Mouse (Mus musculus): Measurements from ENCODE around the gene Tcaf2. TPM values are rescaled to one million over a fixed set of nuclear protein-coding genes. Genes with fewer than 3 reads are reported as not detected.

The Tcaf2 gene
- polyA plus RNA-seq, 1 experiment, result 4.4 TPM

- H3K27me3 ChIP-seq (ENCODE audit: control insufficient read depth, insufficient read depth, low read length), result no peaks in the 10 kb centered on the region
- 20% methylated on average over 1 of the region's 1 CpGs for WGBS
- no peak for TF ChIP-seq CTCF (IDR thresholded peaks at IDR 0.05; ENCODE audit: extremely low read depth, insufficient read length, insufficient replicate concordance, low read depth, low read length)
- no peak for TF ChIP-seq POLR2A (IDR thresholded peaks at IDR 0.05; ENCODE audit: low read depth, low read length)
- H3K4me1 ChIP-seq (ENCODE audit: control insufficient read depth, insufficient read depth, insufficient read length, low read length), result no peaks in the 10 kb centered on the region
- H3K4me3 ChIP-seq (ENCODE audit: low read depth, low read length), result no peak overlapping the region
- H3K36me3 ChIP-seq (ENCODE audit: control insufficient read depth, insufficient read depth, low read length), result peaks cover 2% of the 10 kb centered on the region; the same call in 1 of the 2 replicates
- no peak overlapping the region for H3K27ac ChIP-seq (ENCODE audit: insufficient read depth, low read depth, low read length)
Measured at GRCm38 (mm10) chr6:42671767-42672166, 26.7 kb upstream of the Tcaf2 start.

GRCm38 (mm10) chr6:42667722-42668121 is 22.7 kb upstream of the Tcaf2 start:
- WGBS, result 82% methylated on average over 2 of the region's 2 CpGs
- Histone ChIP-seq H3K36me3 (ENCODE audit: control insufficient read depth, insufficient read depth, low read length) (peaks cover under 1% of the 10 kb centered on the region; the same call in 1 of the 2 replicates), H3K27ac (ENCODE audit: insufficient read depth, low read depth, low read length) (no peak overlapping the region), H3K4me1 (ENCODE audit: control insufficient read depth, insufficient read depth, insufficient read length, low read length) (no peaks in the 10 kb centered on the region), H3K27me3 (ENCODE audit: control insufficient read depth, insufficient read depth, low read length) (no peaks in the 10 kb centered on the region), H3K4me3 (ENCODE audit: low read depth, low read length) (no peak overlapping the region)
- no peak for TF ChIP-seq POLR2A (IDR thresholded peaks at IDR 0.05; ENCODE audit: low read depth, low read length)
- no peak for TF ChIP-seq CTCF (IDR thresholded peaks at IDR 0.05; ENCODE audit: extremely low read depth, insufficient read length, insufficient replicate concordance, low read depth, low read length)

GRCm38 (mm10) chr6:42661739-42662138 is 16.7 kb upstream of the Tcaf2 start:
- H3K27ac ChIP-seq (ENCODE audit: insufficient read depth, low read depth, low read length), result no peak overlapping the region
- H3K4me3 ChIP-seq (ENCODE audit: low read depth, low read length), result no peak overlapping the region
- H3K27me3 ChIP-seq (ENCODE audit: control insufficient read depth, insufficient read depth, low read length), result no peaks in the 10 kb centered on the region
- TF ChIP-seq CTCF (IDR thresholded peaks at IDR 0.05; ENCODE audit: extremely low read depth, insufficient read length, insufficient replicate concordance, low read depth, low read length) (no peak), POLR2A (IDR thresholded peaks at IDR 0.05; ENCODE audit: low read depth, low read length) (no peak)
- no peaks in the 10 kb centered on the region for H3K36me3 ChIP-seq (ENCODE audit: control insufficient read depth, insufficient read depth, low read length)
- no peaks in the 10 kb centered on the region for H3K4me1 ChIP-seq (ENCODE audit: control insufficient read depth, insufficient read depth, insufficient read length, low read length)
- 70% methylated on average over 2 of the region's 2 CpGs for WGBS

- Histone ChIP-seq H3K4me3 (ENCODE audit: low read depth, low read length) (no peak overlapping the region), H3K27me3 (ENCODE audit: control insufficient read depth, insufficient read depth, low read length) (no peaks in the 10 kb centered on the region), H3K27ac (ENCODE audit: insufficient read depth, low read depth, low read length) (no peak overlapping the region), H3K4me1 (ENCODE audit: control insufficient read depth, insufficient read depth, insufficient read length, low read length) (no peaks in the 10 kb centered on the region), H3K36me3 (ENCODE audit: control insufficient read depth, insufficient read depth, low read length) (no peaks in the 10 kb centered on the region)
- WGBS, result 85% methylated on average over 5 of the region's 5 CpGs
- TF ChIP-seq POLR2A (IDR thresholded peaks at IDR 0.05; ENCODE audit: low read depth, low read length) (no peak), CTCF (IDR thresholded peaks at IDR 0.05; ENCODE audit: extremely low read depth, insufficient read length, insufficient replicate concordance, low read depth, low read length) (no peak)
Measured at GRCm38 (mm10) chr6:42634393-42634792, 10.7 kb downstream of the Tcaf2 start.

GRCm38 (mm10) chr6:42631395-42631794 is 13.7 kb downstream of the Tcaf2 start:
- H3K27me3 ChIP-seq (ENCODE audit: control insufficient read depth, insufficient read depth, low read length), result no peaks in the 10 kb centered on the region
- H3K4me1 ChIP-seq (ENCODE audit: control insufficient read depth, insufficient read depth, insufficient read length, low read length), result no peaks in the 10 kb centered on the region
- 52% methylated on average over 4 of the region's 4 CpGs for WGBS
- H3K27ac ChIP-seq (ENCODE audit: insufficient read depth, low read depth, low read length), result no peak overlapping the region
- no peak overlapping the region for H3K4me3 ChIP-seq (ENCODE audit: low read depth, low read length)
- H3K36me3 ChIP-seq (ENCODE audit: control insufficient read depth, insufficient read depth, low read length), result no peaks in the 10 kb centered on the region
- TF ChIP-seq POLR2A (IDR thresholded peaks at IDR 0.05; ENCODE audit: low read depth, low read length) (no peak), CTCF (IDR thresholded peaks at IDR 0.05; ENCODE audit: extremely low read depth, insufficient read length, insufficient replicate concordance, low read depth, low read length) (no peak)

- H3K27me3 ChIP-seq (ENCODE audit: control insufficient read depth, insufficient read depth, low read length), result no peaks in the 10 kb centered on the region
- no peaks in the 10 kb centered on the region for H3K36me3 ChIP-seq (ENCODE audit: control insufficient read depth, insufficient read depth, low read length)
- no peak overlapping the region for H3K27ac ChIP-seq (ENCODE audit: insufficient read depth, low read depth, low read length)
- WGBS, result 65% methylated on average over 2 of the region's 2 CpGs
- H3K4me1 ChIP-seq (ENCODE audit: control insufficient read depth, insufficient read depth, insufficient read length, low read length), result no peaks in the 10 kb centered on the region
- TF ChIP-seq CTCF (IDR thresholded peaks at IDR 0.05; ENCODE audit: extremely low read depth, insufficient read length, insufficient replicate concordance, low read depth, low read length), result no peak
- no peak for TF ChIP-seq POLR2A (IDR thresholded peaks at IDR 0.05; ENCODE audit: low read depth, low read length)
- H3K4me3 ChIP-seq (ENCODE audit: low read depth, low read length), result no peak overlapping the region
Measured at GRCm38 (mm10) chr6:42616904-42617303, 28.1 kb downstream of the Tcaf2 start.

- no peaks in the 10 kb centered on the region for H3K27me3 ChIP-seq (ENCODE audit: control insufficient read depth, insufficient read depth, low read length)
- H3K36me3 ChIP-seq (ENCODE audit: control insufficient read depth, insufficient read depth, low read length), result no peaks in the 10 kb centered on the region
- H3K4me3 ChIP-seq (ENCODE audit: low read depth, low read length), result no peak overlapping the region
- no peak overlapping the region for H3K27ac ChIP-seq (ENCODE audit: insufficient read depth, low read depth, low read length)
- TF ChIP-seq CTCF (IDR thresholded peaks at IDR 0.05; ENCODE audit: extremely low read depth, insufficient read length, insufficient replicate concordance, low read depth, low read length), result no peak
- no peak for TF ChIP-seq POLR2A (IDR thresholded peaks at IDR 0.05; ENCODE audit: low read depth, low read length)
- H3K4me1 ChIP-seq (ENCODE audit: control insufficient read depth, insufficient read depth, insufficient read length, low read length), result no peaks in the 10 kb centered on the region
Measured at GRCm38 (mm10) chr6:42612218-42612617, 32.8 kb downstream of the Tcaf2 start.

Measured in small intestine, adult 2 months (tissue).